Mouse (Mus musculus) heart, embryonic 11.5 days (tissue): Measurements from ENCODE around the gene Tmem87a. TPM values are rescaled to one million over a fixed set of nuclear protein-coding genes. Genes with fewer than 3 reads are reported as not detected.

ENCODE experiments used
- ATAC-seq: fragments of 200-750 bp; cut with Nextera tagmentation; replicated peaks from 2 replicates; pipeline ENCODE4 v1.8.0; 2017; ENCODE audit warnings: moderate library complexity; ENCODE audit not compliant: insufficient number of reproducible peaks, low FRiP score, low TSS enrichment
- H3K27ac ChIP-seq: fragments of 300-500 bp; sonication (generic); 2 replicates; pipeline ENCODE4 v1.5.1; 2014; ENCODE audit warnings: mild to moderate bottlenecking, low read depth, low read length
- H3K27me3 ChIP-seq: fragments of 300-500 bp; sonication (generic); 2 replicates; pipeline ENCODE4 v1.6.1; 2014; ENCODE audit warnings: mild to moderate bottlenecking, low read length, mixed read lengths; ENCODE audit not compliant: control insufficient read depth, insufficient read depth
- H3K36me3 ChIP-seq: fragments of 300-500 bp; sonication (generic); 2 replicates; pipeline ENCODE4 v1.6.1; 2014; ENCODE audit warnings: mild to moderate bottlenecking, low read length, moderate library complexity, mixed read lengths; ENCODE audit not compliant: control insufficient read depth, insufficient read depth
- H3K4me1 ChIP-seq: fragments of 300-500 bp; sonication (generic); 2 replicates; pipeline ENCODE4 v1.6.1; 2014; ENCODE audit warnings: low read length; ENCODE audit not compliant: control insufficient read depth, insufficient read depth
- H3K4me2 ChIP-seq: fragments of 300-500 bp; sonication (generic); 2 replicates; pipeline ENCODE4 v1.6.1; 2014; ENCODE audit warnings: mild to moderate bottlenecking, moderate library complexity
- H3K4me3 ChIP-seq: fragments of 300-500 bp; sonication (generic); 2 replicates; pipeline ENCODE4 v1.5.1; 2014; ENCODE audit warnings: low read depth, low read length
- H3K9ac ChIP-seq: fragments of 300-500 bp; sonication (generic); 2 replicates; pipeline ENCODE4 v1.6.1; 2014; ENCODE audit warnings: mild to moderate bottlenecking, low read depth, low read length, moderate library complexity
- H3K9me3 ChIP-seq: fragments of 300-500 bp; sonication (generic); replicated peaks from 2 replicates; pipeline ENCODE4 v1.6.1; 2016; ENCODE audit warnings: low read length; ENCODE audit not compliant: control insufficient read depth
- WGBS: fragments of 180-500 bp; shearing (Covaris S2); extraction: QIAGEN DNeasy Blood & Tissue Kit; methylation state at CpG from one replicate; pipeline ENCODE4 v1.1.7; 2014; ENCODE audit not compliant: insufficient replicate concordance; 5-methylcytosine and 5-hydroxymethylcytosine counted together
- polyA plus RNA-seq: library from polyadenylated mRNA; unstranded; fragments of >200 nt; fragmentation: Nextera tagmentation; extraction: Ambion mirVana; gene quantifications from 2 replicates; pipeline ENCODE4 v1.2.1, GENCODE M21; 2014

The Tmem87a gene
- polyA plus RNA-seq, 1 experiment from 2014 or later = 9.6 TPM

DNA sequence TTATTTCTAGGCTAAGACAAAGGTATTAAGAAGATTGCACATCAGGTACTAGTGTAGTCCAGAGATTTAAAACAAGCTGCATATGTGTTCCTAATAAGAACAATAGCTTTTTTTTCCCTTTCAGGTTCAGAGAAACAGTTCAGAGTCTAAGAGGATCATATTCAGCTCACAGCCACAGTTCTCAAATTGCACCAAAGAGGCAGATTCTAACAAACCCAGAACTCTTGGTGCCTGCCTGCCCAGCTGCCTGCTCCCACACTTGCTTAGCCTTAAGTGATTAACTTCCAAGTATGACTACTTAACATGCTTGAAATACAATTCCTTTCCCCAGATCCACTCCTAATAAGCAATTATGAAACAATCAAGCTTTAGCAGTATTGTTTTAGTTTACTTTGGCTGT, 10.2 kb upstream of the Tmem87a start:
- no peak overlapping the region for H3K9ac ChIP-seq
- no peaks in the 10 kb centered on the region for H3K27me3 ChIP-seq
- H3K4me3 ChIP-seq = no peak overlapping the region
- H3K4me1 ChIP-seq = no peaks in the 10 kb centered on the region
- H3K4me2 ChIP-seq = no peak overlapping the region
- ATAC-seq = no peak
- no peak overlapping the region for H3K27ac ChIP-seq
- H3K9me3 ChIP-seq = no peaks in the 10 kb centered on the region
- peaks cover 7% of the 10 kb centered on the region for H3K36me3 ChIP-seq

DNA sequence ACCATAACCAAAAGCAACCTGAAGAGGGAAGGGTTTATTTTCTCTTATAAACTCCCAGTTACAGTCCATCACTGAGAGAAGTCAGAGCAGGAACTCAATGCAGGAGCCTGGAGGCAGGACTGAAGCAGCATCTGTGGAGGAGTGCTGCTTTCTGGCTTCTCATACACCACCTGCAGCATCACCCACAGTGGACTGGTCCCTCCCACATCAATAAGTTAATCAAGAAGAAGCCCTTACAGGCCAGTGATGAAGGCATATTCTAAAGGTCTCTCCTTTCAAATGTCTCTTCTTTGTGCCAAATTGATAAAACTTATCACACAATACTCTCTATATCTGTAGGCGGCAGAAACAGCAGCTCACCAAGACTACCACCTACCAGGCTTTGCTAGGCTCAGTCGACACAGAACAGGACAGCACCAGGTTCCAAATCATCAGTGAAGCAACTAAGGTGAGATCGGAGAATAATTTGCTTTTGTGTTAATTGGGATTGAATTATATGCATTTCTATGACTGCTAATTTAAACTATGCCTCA, 7.2 kb upstream of the Tmem87a start:
- H3K27me3 ChIP-seq = no peaks in the 10 kb centered on the region
- no peaks in the 10 kb centered on the region for H3K4me1 ChIP-seq
- 88% methylated on average over 3 of the region's 3 CpGs for WGBS
- H3K9me3 ChIP-seq = no peaks in the 10 kb centered on the region
- ATAC-seq = no peak
- no peak overlapping the region for H3K4me2 ChIP-seq
- H3K9ac ChIP-seq = no peak overlapping the region
- peaks cover 7% of the 10 kb centered on the region for H3K36me3 ChIP-seq
- H3K4me3 ChIP-seq = no peak overlapping the region
- H3K27ac ChIP-seq = no peak overlapping the region

DNA sequence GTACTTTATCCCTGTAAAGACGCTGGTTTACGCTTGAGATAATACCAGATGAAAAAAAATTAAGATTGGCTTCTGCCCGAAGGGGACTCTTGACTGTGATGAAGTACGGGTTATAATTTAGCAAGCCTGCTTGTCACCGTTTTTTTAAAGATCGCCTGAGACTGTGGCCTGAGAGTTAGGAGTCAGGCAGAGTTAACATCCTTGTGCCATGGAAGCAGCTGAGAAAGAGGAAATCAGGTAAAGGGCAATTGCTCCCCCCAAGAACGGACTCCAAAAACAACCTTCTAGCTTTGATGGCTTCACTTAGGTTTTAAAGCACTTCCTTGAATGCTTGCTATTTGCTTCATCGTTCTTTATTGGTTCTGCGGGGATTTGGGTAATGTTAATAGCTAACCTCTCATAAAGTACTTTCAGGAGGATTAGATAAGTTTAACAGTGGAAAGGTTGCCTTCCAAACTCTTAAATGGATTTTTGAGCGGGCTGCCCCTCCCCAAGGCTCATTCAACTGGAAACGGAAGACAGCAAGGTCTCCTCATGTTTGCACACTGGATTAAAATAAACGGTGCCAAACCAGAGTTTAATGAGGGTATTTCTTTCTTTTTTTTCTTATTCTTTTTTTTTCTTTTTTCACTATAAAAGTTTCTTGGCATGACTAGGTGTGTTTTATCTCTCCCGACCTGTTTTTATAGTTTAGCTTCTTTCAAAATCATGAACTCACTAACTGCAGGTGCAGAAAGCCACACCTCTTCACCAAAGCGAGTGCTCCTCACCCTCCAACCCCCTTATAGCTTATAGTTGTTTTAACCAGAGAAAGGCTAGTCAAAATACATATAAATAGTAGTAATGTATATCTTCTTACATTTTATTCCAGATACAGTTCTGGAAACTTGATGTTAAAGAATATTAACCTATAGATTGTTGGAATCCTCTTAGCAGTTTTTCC, 1.2 kb upstream of the Tmem87a start:
- Histone ChIP-seq H3K4me1 (peaks cover 3% of the 10 kb centered on the region; the same call in 1 of the 2 replicates), H3K27me3 (no peaks in the 10 kb centered on the region), H3K4me3 (peak overlapping the region; percentile 93), H3K9me3 (no peaks in the 10 kb centered on the region), H3K27ac (peak overlapping the region; percentile 98), H3K9ac (peak overlapping the region; percentile 91), H3K36me3 (no peaks in the 10 kb centered on the region), H3K4me2 (peak overlapping the region; percentile 80)
- ATAC-seq = no peak
- 29% methylated on average over 14 of the region's 14 CpGs for WGBS

DNA sequence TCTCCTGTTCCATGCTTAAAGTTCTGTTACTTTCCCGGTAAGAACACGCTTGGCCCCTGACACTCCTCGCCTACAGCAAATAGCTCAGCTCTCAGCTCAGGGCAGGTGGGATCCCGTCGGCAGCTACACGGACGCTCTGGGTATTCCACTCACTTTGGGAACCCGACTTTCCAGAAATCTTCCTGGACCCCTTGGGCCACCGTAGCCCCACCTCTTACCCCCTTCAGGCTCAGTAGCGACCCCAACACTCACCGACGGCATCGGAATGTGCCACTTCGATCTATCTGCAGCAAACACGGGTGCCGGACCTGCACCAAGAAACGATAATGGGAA, 294 bp downstream of the Tmem87a start, which contains the start of gene Ganc:
Gene Ganc, plus strand, starts transcription at position 244 of the 333 bp plus-strand sequence.
- Histone ChIP-seq H3K9me3 (no peaks in the 10 kb centered on the region), H3K27ac (peak within 1 kb of the TSS; percentile 98), H3K4me3 (peak within 1 kb of the TSS; percentile 93), H3K36me3 (no peaks in the 10 kb centered on the region), H3K27me3 (no peaks in the 10 kb centered on the region), H3K4me2 (peak within 1 kb of the TSS; percentile 80), H3K4me1 (peaks cover 3% of the 10 kb centered on the region; the same call in 1 of the 2 replicates), H3K9ac (peak within 1 kb of the TSS; percentile 91)
- peak; percentile 66; the same call in 1 of the 2 replicates for ATAC-seq
- under 1% methylated on average over 17 of the region's 17 CpGs for whole genome bisulfite sequencing

DNA sequence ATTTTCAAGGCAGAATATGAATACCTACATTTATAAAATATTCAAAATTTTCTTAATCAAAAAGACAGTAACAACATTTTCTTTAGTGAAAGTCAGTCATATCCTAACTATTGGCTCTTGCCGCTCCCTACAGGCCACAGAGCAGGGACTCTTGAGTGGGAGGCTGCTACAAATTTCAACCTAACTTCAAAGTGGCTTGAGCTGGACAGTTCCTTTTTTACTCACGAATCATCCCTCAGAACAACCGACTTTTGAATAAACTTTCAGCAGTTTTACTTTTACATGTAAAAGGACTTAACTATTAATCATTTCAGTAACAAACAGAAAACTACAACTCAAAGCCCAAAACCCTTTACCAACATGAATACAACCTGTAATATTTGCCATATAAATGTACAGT, 1.1 kb downstream of the Tmem87a start:
- 32% methylated on average over 3 of the region's 3 CpGs for WGBS
- Histone ChIP-seq H3K9me3 (no peaks in the 10 kb centered on the region), H3K27me3 (no peaks in the 10 kb centered on the region), H3K4me1 (peaks cover 3% of the 10 kb centered on the region; the same call in 1 of the 2 replicates), H3K4me3 (peak overlapping the region; percentile 93), H3K9ac (no peak overlapping the region), H3K4me2 (peak overlapping the region; percentile 80), H3K36me3 (no peaks in the 10 kb centered on the region), H3K27ac (no peak overlapping the region)
- no peak for ATAC-seq

DNA sequence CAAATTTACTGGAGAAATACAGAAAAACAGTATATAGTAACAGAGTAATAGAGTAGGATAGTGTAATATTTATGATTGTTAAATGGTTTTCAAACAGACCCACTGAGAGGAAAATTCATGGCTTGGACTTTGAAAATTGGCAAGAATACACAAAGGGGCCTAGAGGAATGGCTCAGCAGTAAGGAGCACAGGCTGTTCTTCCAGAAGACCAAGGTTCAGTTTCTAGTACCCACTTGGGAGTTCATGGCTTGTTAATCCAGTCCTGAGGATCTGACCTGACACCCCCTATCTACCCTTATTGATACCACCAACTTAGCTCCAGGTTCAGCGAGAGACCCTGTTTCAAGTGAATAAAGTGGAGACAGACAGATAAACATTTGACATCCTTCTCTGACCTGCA, 6.0 kb downstream of the Tmem87a start:
- no peak for ATAC-seq
- Histone ChIP-seq H3K9me3 (no peaks in the 10 kb centered on the region), H3K36me3 (peaks cover 8% of the 10 kb centered on the region), H3K9ac (no peak overlapping the region), H3K4me2 (no peak overlapping the region), H3K27me3 (no peaks in the 10 kb centered on the region), H3K4me1 (peaks cover 3% of the 10 kb centered on the region; the same call in 1 of the 2 replicates), H3K27ac (no peak overlapping the region), H3K4me3 (no peak overlapping the region)
- WGBS = 84% methylated on average over 1 of the region's 1 CpGs

DNA sequence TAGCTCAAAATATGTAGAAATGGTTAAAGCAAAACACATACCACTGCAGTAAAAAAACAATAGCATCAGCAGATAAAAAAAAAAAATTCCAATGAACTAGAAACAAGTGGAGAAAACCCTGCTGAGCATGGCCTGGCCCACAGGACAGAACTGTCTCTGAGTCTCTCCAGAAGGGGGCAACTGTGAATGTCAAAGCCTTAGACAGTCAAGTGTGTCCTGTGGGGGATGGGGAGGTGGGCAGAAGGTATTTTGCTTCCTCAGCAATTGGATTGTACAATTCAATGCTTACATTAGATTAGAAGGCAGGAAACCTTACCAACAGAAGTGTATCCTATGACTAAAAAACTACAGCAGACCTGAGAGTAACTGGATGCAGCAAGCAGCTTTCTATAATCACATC, 11.5 kb downstream of the Tmem87a start:
- ATAC-seq = no peak
- no peak overlapping the region for H3K9ac ChIP-seq
- H3K36me3 ChIP-seq = peaks cover 15% of the 10 kb centered on the region

DNA sequence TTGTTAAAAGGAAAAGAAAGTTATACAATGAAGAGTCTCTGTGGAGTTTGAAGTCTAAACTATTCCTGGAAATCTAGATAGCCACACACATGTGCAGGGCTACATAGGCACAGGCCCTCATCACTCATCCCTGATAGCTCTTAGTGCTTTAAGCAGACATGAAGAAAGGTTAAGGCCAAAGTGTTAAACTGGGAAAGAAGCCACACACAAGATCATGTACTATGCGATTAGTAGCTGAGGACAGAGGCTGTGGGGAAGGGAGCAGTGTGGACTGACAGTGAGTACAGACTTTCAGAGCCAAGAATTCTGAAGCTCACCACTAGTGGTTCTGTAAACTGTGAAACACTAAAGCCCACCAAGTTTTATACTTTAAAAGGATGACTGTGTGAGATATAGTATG, 13.0 kb downstream of the Tmem87a start:
- H3K4me2 ChIP-seq = no peak overlapping the region
- no peak overlapping the region for H3K4me3 ChIP-seq
- no peaks in the 10 kb centered on the region for H3K4me1 ChIP-seq
- no peak overlapping the region for H3K27ac ChIP-seq
- peaks cover 7% of the 10 kb centered on the region for H3K36me3 ChIP-seq
- 79% methylated on average over 1 of the region's 1 CpGs for WGBS
- no peaks in the 10 kb centered on the region for H3K27me3 ChIP-seq
- H3K9ac ChIP-seq = no peak overlapping the region
- H3K9me3 ChIP-seq = no peaks in the 10 kb centered on the region
- no peak for ATAC-seq

More for the DNA sequence above, 11.5 kb downstream of the Tmem87a start:
- no peak overlapping the region for H3K27ac ChIP-seq
- no peaks in the 10 kb centered on the region for H3K4me1 ChIP-seq
- H3K4me3 ChIP-seq = no peak overlapping the region
- no peaks in the 10 kb centered on the region for H3K27me3 ChIP-seq
- H3K9me3 ChIP-seq = no peaks in the 10 kb centered on the region
- no peak overlapping the region for H3K4me2 ChIP-seq
